Mouse (Mus musculus) liver, embryonic 14.5 days (tissue): Measurements from ENCODE around the gene Vmn2r108.

Source experiments
- CTCF ChIP-seq: IDR thresholded peaks from 2 replicates; pipeline ENCODE4 v1.5.1; 2016; ENCODE audit warnings: antibody characterized with exemption, low read depth, control low read depth
- EP300 ChIP-seq: IDR thresholded peaks from 2 replicates; pipeline ENCODE4 v1.6.1; 2016; ENCODE audit warnings: antibody characterized with exemption, low read depth

- no peak for TF ChIP-seq CTCF
- TF ChIP-seq EP300, result no peak
Measured at GRCm38 (mm10) chr17:20481231-20481630, at the start of gene Vmn2r108.
